Mouse (Mus musculus) embryo, embryonic 9.5 days (tissue): ENCODE measurements around the gene Gm49369.
"Not testable (repeated sequence)": the region's sequence is repeated elsewhere in the genome, so short reads cannot be mapped to it uniquely, and the experiment has no call there.

Experiments used
- DNase-seq: peaks from one replicate; pipeline ENCODE4 v3.0.0-alpha.2; 2017; ENCODE audit errors: extremely low spot score

The Gm49369 gene

DNA sequence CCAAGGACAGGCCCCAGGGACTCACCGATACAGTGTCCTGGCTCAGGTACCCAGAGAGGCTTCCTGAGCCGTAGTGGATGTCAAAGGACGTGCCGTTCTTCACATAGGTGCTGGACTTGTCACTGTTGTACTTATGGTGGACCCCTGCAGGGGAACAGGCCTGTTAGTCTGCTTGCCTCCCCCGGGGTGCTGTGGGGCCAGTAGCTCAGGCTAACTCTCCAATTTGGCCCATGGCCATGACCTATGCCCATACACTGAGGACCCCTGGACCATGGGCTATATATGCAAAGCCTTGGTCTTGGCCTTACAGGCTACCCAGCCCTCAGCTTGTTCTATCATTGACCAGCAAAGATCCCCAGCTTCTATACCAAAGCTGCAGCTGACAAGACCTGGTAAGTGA is at the start of gene Gm49369:
Gm49369 (minus strand) TSS at position 101 of the 400 bp plus-strand sequence.
- no peak for DNase-seq

DNA sequence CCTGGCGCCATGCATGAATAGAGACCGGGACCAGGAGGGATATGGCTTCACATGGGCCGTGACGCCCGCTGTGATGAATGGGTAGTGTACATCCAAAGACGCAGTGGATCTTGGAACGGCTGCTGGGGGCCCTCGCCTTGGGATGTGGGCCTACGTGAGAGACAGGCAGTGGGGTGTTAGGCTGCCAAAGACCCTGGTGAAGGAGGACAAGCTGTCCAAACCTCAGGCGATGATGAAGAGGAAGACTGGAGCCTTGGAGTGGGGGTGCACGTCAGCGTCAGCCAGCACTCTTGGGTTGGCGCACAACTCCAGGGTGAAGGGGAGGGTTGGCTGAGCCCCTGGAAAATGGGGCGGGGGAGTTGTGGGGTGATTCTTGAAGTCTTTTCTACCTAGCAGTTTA is 48.6 kb upstream of the Gm49369 start:
- DNase-seq, result no peak

DNA sequence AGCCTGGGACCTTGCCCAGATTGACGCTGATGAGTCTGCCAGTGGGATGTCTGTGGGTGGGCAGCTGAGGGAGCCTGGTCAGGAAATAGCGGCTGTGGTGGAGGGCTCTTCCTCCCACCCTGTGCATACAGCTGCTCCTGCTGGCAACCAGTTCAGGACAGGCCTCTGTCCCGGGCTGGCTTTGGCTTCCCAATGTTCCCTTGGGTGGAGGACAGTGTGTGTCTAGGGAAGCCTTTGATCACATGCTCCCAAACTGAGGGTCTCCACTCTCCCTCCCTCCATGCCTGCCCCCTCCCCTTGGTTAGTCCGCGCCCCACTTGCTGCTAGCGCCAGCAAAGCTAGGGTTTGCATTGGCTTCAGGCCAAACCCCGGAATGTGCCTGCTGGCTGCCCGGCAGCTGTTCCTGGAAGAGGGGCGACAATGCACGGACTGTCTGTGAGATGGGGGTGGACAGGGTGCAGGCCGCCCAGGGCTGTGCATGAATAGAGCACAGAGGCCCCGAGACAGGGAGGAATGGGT is 47.8 kb upstream of the Gm49369 start:
- DNase-seq, result no peak

DNA sequence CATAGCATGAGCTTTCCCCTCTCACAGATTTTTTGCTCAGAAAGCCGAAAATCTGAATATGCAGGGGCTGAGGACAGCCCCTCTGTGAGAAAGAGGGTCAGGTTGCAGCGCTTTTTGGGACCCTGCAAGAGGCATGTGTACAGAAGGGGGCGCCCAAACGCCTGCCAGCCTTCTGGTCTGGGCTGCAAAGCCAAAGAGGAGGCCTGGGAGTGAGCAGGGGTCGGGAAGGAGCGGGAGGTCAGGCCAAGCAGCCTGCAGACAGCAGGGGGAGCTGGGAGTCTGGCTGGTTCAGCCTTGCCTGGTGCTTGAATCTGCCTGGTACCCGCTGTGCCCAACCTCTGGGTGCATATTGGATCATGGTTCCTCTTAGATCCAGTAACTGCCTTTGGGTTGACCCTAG is 45.7 kb upstream of the Gm49369 start:
- peak; percentile 89 for DNase-seq

DNA sequence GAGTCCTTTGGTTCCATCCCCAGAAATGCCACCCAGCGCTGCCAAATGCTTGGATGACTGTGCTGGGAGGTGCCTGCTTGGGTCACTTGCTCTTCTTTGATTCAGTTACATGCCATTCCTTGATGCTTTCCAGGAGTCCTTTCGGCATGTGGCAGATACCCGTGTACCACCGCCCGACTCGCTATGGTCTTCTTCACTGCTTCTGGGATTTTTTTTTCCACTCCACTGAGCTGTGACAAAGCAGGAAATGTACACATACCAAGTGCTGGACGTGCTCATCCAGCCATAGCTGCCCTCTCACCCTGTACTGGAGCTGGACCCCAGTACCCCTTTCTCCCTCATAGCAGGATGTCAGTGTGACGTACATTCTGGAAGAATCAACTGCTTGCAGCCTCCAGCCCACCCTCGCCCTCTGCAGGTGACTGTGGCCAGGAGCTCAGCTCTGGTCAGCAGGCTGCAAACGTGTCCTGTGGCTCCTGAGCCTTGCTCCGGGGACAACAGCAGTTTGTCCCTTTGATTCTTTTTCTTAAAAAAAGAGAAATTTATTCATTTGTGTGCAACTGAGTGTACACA is 43.3 kb upstream of the Gm49369 start:
- DNase-seq, result no peak

DNA sequence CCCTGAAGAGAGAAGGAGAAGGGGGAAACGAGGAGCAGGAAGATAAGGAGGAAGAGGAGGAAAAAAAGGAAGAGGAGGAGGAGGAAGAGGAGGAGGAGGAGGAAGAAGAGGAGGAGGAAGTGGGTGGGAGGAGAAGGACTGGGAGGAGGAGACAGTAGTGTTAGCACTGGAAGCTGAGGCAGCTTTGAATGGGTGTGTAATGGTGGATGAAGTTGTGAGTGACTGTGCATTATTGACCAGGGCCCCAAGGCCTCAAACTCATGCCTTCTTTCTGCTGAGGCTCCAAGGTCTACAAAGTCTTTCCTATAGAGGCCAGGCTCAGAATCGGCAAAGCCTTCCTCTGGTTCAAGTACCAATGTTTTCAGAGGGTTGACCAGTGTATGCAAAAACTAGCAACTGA is 39.4 kb upstream of the Gm49369 start:
- no peak for DNase-seq

DNA sequence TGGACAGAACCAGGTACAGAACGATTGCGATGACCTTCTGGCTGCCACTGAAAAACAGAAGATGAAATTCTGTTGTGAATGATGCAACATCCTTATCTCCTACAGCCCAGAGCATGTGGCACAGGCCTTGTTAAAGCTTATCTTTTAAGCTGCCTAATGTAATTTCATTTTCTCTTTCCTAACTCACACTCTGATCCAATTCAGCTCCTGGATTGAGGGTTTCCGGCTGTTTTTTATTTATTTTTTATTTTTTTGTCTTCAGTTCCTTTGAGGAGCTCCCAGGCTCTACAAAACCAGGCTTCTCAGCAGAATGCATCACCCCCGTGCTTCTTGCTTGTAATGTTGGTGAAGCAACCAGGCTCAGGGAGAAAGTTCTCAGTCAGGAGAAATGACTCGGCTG is 37.4 kb upstream of the Gm49369 start:
- DNase-seq, result no peak

DNA sequence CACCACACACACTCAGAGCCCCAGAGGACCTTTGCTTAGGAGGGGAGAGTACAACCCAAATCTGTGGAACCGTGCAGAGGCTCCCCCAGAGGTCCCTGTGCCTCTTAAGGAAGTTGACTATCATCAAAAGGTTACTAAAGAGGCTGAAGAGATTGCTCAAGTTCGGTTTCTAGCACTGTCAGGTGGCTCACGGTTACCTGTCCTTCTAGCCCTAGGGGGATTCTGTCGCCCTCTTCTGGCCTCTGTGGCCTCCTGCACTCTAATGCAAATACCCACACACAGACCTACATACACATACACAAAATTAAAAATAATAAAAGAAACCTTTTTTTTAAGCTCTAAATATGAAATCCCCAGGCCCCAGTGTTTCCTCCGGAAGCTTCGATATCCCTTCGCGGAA is 36.2 kb upstream of the Gm49369 start:
- no peak for DNase-seq

DNA sequence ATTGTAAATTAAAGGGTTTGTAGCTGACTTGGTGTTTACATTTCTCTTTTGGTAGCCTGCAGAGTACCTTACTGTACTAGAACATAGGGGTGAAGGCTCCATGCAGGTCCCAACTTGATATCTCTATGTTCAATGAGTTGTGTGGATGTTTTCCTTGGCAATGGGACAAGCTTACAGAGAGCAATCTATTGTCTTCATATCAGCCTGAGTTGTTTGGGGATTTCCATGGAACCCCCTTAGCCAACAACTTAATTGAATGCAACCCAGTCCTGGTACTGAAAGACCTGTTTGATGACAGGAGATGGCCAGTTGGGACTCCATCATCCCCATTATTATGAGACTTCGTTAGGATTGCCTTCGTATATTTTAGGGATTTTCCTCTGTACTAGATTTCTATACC is 35.6 kb upstream of the Gm49369 start:
- DNase-seq, result no peak

DNA sequence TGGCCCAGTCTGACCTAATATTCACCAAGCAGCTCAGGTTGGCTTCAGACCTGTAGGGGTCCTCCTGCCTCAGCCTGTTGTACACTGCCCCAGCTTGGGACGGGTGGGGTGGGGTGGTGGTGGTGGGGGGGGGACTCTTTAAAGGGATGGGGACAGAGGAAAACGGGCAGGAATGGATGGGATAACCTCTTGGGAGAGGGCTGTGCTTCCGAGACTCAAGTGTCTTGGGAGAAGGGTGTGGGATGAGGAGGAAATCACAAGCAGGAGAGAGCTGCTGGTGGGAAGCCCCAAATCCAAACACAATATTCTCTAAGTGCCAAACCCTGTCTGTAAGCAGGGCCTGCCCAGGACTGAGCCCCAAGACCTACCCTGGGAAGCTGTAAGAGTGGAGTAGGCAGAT is 33.8 kb upstream of the Gm49369 start:
- no peak for DNase-seq

DNA sequence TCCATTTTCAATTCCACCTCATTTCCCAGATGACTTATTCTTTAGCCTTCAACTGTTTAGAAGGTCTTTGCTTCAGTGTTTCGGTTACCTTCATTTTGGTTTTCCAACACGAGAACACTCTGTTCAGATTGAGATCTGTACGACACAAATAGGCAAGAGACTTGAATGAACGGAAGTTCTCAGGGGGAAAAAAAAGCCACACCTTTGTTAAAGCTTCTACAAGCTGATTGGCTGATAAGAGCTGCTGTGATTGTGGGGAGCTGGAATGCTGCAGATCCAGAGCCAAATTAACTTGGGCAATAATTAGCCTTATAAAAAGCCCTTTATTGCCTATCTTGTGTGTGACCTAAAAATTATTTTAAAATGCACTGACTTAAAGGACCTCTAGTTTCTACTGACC is 32.8 kb upstream of the Gm49369 start:
- no peak for DNase-seq

DNA sequence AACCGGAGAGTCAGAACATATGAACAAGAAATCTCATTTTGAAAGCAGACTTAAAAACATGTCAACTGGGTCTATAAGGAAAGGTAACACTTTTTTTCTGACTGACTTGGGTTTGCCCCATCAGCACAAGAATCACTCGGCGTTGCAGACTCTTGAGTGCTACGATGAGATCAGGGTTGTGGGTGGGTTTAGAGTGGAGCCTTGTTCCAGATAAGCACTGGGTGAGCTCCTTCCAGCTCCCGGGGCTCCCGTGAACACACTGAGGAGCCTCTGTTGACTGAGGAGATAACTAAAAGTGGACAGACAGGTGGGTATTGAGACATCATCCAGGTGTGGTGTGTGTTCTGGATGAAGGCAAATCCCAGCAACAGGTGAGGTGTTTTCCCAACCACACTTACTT is 30.8 kb upstream of the Gm49369 start:
- DNase-seq, result no peak

DNA sequence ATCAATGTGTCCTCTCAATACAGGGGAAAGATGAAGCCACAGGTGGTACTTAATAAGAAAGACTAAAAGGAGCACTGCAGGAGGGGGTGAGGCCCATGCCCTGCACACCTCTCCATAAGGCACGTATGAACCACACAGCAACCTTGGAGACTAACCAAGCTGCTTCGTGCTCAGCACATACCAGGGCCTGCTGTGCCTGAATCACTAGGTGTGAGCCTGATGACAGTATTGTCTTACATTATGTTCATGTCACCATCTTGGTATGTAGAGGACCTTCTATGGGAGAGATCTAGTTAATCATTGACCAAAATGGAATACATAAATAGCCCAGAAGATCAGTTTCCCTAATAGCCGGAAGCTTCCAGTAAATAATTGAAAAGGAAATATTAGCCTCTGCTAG is 27.1 kb upstream of the Gm49369 start:
- no peak for DNase-seq

DNA sequence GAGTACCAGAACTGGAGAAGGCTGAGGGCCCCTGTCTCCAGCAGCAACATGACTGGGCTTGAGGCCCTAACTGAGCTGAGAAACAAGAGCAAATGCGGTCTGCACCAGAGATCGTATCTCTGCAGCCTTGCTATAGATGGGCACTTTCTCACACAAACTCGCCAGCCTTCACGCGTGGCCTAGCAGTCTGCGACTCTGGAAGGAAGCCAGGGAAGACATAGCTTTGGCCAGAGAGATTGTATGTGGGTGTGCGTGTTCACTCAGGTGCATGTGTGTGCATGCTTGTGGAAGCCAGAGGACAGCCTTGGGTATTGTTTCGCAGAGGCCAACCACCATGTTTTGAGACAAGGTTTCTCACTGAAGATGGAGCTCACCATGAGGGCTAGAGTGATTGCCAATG is 26.2 kb upstream of the Gm49369 start:
- DNase-seq, result no peak

DNA sequence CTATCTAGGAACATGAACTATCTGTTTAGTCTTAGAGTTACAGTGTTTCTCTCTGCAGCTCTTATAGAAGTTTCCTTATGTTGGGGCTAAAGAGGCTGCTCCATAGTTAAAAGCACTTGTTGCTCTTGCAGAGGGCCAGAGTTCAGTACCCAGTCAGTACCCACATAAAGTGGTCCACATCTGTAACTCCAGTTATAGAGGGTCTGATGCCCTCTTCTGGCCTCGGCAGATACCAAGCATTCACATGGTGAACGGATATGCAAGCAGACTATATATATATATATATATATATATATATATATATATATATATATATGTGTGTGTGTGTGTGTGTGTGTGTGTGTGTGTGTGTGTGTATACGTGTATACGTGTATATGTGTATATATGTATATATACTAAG is 25.5 kb upstream of the Gm49369 start:
- DNase-seq, result no peak

DNA sequence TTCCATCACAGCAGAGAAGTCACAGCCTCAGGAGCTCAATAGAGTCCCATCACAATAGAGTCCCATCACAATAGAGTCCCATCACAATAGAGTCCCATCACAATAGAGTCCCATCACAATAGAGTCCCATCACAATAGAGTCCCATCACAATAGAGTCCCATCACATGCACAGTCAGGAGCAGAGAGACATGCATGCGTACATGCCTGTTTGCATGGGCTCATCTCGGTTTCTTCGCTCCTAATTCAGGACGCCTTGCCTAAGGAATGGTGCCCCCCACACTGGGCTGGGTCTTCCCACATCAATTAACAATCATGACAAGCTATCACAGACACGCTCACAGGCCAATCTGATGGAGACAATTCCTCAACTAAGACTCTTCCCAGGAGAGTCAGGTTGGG is 22.7 kb upstream of the Gm49369 start:
- not testable (repeated sequence) for DNase-seq

DNA sequence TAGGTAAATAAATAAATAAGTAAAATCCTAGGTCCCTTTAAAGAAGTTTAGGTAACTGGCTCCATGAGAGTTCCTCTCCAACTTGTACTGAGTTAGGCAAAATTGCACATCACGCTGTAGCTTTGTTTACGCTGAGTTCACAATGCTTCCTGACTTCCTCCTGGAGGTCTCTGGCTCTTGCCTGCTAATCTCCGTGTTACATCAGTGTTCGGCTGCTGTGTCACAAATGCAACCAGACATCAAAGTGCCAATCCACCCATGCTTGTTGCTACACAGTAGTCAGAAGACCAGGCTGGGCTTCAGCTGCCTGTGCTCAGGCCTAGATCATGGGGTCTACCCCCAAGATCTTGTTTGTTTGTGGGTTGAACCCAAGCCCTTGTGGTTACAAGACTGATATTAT is 21.1 kb upstream of the Gm49369 start:
- DNase-seq, result no peak

DNA sequence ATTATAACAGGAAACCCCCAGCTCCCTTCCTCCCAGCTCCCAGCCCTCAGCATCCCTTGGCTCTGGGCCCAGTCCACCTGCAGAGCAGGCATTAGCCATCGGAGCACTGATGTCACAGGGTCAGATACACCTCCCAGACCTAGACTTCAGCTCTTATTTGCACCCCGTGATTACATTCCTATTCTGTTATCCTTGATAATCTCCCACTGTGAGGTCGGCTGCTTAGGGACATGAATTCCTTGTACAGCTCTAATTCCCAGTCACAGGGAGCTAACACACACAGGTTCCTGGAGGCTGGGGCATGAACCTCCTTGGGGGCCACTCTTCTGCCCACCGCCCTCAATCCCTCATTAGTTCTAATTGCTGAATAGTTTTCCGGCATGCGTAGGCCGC is 18.3 kb upstream of the Gm49369 start:
- DNase-seq, result no peak

DNA sequence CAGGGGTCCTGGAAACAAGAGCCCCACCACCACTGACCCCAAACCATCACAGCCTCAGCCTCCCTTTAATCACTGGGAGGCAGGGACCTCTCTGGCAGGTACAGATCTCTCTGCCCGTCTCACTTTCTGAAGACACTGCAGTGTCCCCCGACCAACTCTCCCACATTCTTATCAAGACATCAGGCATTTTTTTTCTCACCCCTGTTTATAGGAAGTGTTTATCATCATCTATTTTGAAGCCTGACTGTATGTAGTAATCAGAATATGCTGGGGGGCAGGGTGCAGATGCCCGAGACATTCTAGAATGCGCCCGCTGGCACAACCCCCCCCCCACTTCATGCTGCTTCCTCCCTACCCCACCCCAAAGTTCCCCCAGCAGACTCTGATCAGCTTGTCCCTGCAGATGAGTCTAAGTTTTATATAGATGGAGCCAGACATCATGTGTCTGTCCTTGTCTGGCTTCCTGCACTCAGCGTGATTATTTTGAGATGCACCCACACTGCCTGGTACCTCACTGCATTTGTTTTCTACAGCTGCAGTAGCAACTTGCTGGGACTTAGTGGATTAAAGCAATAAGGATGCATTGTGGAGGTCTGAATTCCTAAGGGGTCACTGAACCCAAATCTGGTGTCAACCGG is 17.8 kb upstream of the Gm49369 start:
- no peak for DNase-seq

DNA sequence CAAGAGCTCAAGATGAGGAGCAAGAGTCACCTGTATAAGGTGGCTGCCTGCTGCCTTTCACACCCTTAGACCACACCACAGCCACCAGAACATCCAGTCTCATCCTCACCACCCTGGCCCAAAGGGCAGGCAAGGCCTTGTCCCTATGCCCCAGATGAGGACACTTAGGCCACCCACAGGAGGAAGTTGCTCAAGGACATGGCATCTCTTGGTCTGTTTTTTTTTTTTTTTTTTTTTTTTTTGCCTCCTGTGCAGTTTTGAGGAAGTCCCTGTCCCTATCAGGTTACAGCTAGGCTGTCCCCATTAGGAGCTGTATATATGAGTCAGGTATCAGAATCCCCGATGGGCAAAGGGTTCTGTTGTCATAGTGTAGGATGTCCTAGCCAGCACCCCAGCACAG is 16.8 kb upstream of the Gm49369 start:
- DNase-seq, result no peak

DNA sequence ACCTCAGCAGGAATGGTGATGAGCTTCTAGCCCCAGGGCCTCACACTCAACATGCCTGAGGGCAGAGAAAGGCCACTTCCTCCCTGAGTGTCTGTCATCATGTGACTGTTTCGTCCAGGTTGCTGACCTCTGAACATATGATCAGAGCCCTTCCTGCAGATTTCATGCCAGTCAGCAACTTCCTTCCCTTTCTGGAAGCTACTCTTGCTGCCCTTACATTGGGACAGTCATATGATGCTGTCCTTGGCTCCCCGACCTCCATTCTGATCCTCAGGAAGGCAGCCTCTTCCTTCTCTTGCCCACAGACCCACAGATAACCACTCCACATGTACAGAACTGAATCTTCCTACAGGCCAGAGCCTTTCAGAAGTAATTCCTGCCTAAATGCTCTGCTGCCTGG is 15.6 kb upstream of the Gm49369 start:
- DNase-seq, result peak; percentile 5

DNA sequence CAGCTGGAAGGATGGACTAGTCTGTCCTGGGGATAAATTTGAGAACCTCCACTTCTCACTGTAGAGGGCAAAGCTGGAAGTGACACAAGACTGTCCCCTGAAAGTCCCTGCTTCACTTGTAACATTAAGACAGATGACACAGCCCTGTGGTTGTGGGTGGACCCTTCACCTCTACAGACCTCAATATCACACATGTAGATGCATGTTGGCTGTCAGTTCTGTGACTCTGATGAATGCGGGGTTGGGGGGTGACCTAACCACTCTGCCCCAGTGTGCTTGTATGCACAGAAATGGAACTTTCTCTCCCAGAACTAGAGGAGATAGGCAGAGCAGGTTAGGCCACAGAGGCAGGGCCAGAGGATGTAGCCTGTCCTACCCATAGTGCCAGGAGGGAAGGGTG is 14.1 kb upstream of the Gm49369 start:
- DNase-seq, result no peak

DNA sequence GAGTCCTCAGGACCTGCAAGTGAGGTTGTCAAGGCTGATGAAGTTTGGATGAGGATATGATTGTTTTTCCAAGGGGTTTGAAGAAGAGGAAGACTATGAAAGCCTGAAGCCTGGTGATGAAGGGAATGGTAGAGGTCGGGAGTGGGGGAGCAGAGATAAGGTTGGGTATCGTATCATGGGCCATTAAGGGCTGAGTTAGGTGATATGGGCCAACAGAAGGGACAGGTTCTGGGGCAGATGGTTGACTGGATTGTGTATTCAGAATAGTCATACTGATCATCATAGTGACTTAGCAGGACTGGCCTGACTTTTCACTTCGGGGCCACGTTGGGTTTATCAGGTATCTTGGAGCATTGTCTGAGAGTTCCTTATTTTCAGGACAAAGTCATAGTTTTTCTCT is 13.0 kb upstream of the Gm49369 start:
- DNase-seq, result no peak
